Mouse (Mus musculus): ENCODE measurements around the gene Cox4i2. TPM values are rescaled to one million over a fixed set of nuclear protein-coding genes. Genes with fewer than 3 reads are reported as not detected.

The Cox4i2 gene
- polyA plus RNA-seq (2015; fragmentation: Illumina TruSeq; extraction: RNeasy Lipid Tissue Mini Kit (QIAGEN cat#74804); ENCODE audit: low read depth, low replicate concordance) = 7.2 TPM

GRCm38 (mm10) chr2:152753944-152754711 lies at the start of gene Cox4i2:
Cox4i2 (plus strand) TSS chr2:152754173.

DNA sequence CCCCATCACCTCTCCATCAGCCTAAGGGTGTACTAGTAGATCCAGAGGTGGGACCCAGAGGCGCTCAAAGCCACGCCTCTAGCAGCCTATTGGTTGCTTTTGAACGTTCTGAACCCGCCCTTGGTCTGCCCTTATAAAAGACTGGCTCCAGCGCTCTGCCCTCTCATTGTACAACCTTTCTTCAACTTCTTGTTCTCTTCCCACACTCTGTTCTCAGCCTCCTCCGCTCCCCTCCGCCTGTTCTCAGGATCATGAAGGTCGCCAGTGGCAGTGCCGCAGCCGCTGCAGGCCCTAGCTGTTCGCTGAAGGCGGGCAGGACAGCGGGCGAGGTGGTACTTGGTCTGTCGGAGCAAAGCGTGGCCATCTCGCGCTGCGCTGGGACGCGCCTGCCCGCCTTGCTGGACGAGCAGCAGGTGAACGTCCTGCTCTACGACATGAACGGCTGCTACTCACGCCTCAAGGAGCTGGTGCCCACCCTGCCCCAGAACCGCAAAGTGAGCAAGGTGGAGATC lies 17.8 kb upstream of the Cox4i2 start, which contains the start of gene Id1:
Id1 (plus strand) TSS at position 162 of the 512 bp plus-strand sequence.

Other genes starting within 250 kb of the Cox4i2 start
- not detected for gene Defb26, start 242.5 kb upstream of the Cox4i2 start, polyA plus RNA-seq (2015; fragmentation: Illumina TruSeq; extraction: RNeasy Lipid Tissue Mini Kit (QIAGEN cat#74804); ENCODE audit: low read depth, low replicate concordance)
- gene Defb28, start 235.9 kb upstream of the Cox4i2 start, polyA plus RNA-seq (2015; fragmentation: Illumina TruSeq; extraction: RNeasy Lipid Tissue Mini Kit (QIAGEN cat#74804); ENCODE audit: low read depth, low replicate concordance) = not detected
- not detected for gene Defb29, start 214.1 kb upstream of the Cox4i2 start, polyA plus RNA-seq (2015; fragmentation: Illumina TruSeq; extraction: RNeasy Lipid Tissue Mini Kit (QIAGEN cat#74804); ENCODE audit: low read depth, low replicate concordance)
- not detected for gene Gm17416, start 184.8 kb upstream of the Cox4i2 start, polyA plus RNA-seq (2015; fragmentation: Illumina TruSeq; extraction: RNeasy Lipid Tissue Mini Kit (QIAGEN cat#74804); ENCODE audit: low read depth, low replicate concordance)
- gene Defb21, start 181.4 kb upstream of the Cox4i2 start, polyA plus RNA-seq (2015; fragmentation: Illumina TruSeq; extraction: RNeasy Lipid Tissue Mini Kit (QIAGEN cat#74804); ENCODE audit: low read depth, low replicate concordance) = not detected
- not detected for gene Defb19, start 173.9 kb upstream of the Cox4i2 start, polyA plus RNA-seq (2015; fragmentation: Illumina TruSeq; extraction: RNeasy Lipid Tissue Mini Kit (QIAGEN cat#74804); ENCODE audit: low read depth, low replicate concordance)
- gene Defb45, start 154.8 kb upstream of the Cox4i2 start, polyA plus RNA-seq (2015; fragmentation: Illumina TruSeq; extraction: RNeasy Lipid Tissue Mini Kit (QIAGEN cat#74804); ENCODE audit: low read depth, low replicate concordance) = not detected
- not detected for gene Defb36, start 149.8 kb upstream of the Cox4i2 start, polyA plus RNA-seq (2015; fragmentation: Illumina TruSeq; extraction: RNeasy Lipid Tissue Mini Kit (QIAGEN cat#74804); ENCODE audit: low read depth, low replicate concordance)
- not detected for gene Defb25, start 131.1 kb upstream of the Cox4i2 start, polyA plus RNA-seq (2015; fragmentation: Illumina TruSeq; extraction: RNeasy Lipid Tissue Mini Kit (QIAGEN cat#74804); ENCODE audit: low read depth, low replicate concordance)
- 0.54 TPM for gene Rem1, start 127.2 kb upstream of the Cox4i2 start, polyA plus RNA-seq (2015; fragmentation: Illumina TruSeq; extraction: RNeasy Lipid Tissue Mini Kit (QIAGEN cat#74804); ENCODE audit: low read depth, low replicate concordance)
- 58.2 TPM for gene H13, start 84.7 kb upstream of the Cox4i2 start, polyA plus RNA-seq (2015; fragmentation: Illumina TruSeq; extraction: RNeasy Lipid Tissue Mini Kit (QIAGEN cat#74804); ENCODE audit: low read depth, low replicate concordance)
- gene Mcts2, start 67.1 kb upstream of the Cox4i2 start, polyA plus RNA-seq (2015; fragmentation: Illumina TruSeq; extraction: RNeasy Lipid Tissue Mini Kit (QIAGEN cat#74804); ENCODE audit: low read depth, low replicate concordance) = 23.2 TPM
- gene Id1, start 17.9 kb upstream of the Cox4i2 start, polyA plus RNA-seq (2015; fragmentation: Illumina TruSeq; extraction: RNeasy Lipid Tissue Mini Kit (QIAGEN cat#74804); ENCODE audit: low read depth, low replicate concordance) = 27.4 TPM
- 113 TPM for gene Bcl2l1, start 77.6 kb downstream of the Cox4i2 start, polyA plus RNA-seq (2015; fragmentation: Illumina TruSeq; extraction: RNeasy Lipid Tissue Mini Kit (QIAGEN cat#74804); ENCODE audit: low read depth, low replicate concordance)
- 1.4 TPM for gene Tpx2, start 93.8 kb downstream of the Cox4i2 start, polyA plus RNA-seq (2015; fragmentation: Illumina TruSeq; extraction: RNeasy Lipid Tissue Mini Kit (QIAGEN cat#74804); ENCODE audit: low read depth, low replicate concordance)
- gene Mylk2, start 157.2 kb downstream of the Cox4i2 start, polyA plus RNA-seq (2015; fragmentation: Illumina TruSeq; extraction: RNeasy Lipid Tissue Mini Kit (QIAGEN cat#74804); ENCODE audit: low read depth, low replicate concordance) = not detected
- gene Foxs1, start 179.0 kb downstream of the Cox4i2 start, polyA plus RNA-seq (2015; fragmentation: Illumina TruSeq; extraction: RNeasy Lipid Tissue Mini Kit (QIAGEN cat#74804); ENCODE audit: low read depth, low replicate concordance) = 1.3 TPM
- gene Dusp15, start 197.5 kb downstream of the Cox4i2 start, polyA plus RNA-seq (2015; fragmentation: Illumina TruSeq; extraction: RNeasy Lipid Tissue Mini Kit (QIAGEN cat#74804); ENCODE audit: low read depth, low replicate concordance) = 19.3 TPM
- gene Ttll9, start 208.3 kb downstream of the Cox4i2 start, polyA plus RNA-seq (2015; fragmentation: Illumina TruSeq; extraction: RNeasy Lipid Tissue Mini Kit (QIAGEN cat#74804); ENCODE audit: low read depth, low replicate concordance) = 2.4 TPM